Mouse (Mus musculus): ENCODE data around the gene Ssc5d. TPM values are rescaled to one million over a fixed set of nuclear protein-coding genes. Genes with fewer than 3 reads are reported as not detected.

Gene Ssc5d
- polyA plus RNA-seq, 1 experiment: 4.5 TPM

DNA sequence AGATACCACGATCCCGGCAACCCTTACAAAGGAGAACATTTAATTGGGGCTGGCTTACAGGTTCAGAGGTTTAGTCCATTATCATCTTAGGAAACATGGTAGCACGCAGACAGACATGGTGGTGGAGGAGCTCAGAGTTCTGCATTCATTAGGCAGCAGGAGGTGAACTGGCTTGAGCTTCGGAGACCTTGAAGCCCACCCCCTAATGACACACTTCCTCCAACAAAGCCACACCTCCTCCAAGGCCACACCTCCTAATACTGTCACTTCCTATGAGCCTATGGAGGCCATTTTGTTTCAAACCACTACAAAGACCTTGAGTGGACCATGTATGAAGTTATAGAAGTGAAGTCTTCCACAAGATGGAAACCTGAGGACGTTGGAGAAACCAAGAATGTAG, 13.3 kb upstream of the Ssc5d start:
- 69% methylated on average over 5 of the region's 5 CpGs for WGBS
- Histone ChIP-seq H3K27ac (ENCODE audit: insufficient read depth, low read depth, low read length) (no peak overlapping the region), H3K4me1 (ENCODE audit: control insufficient read depth, insufficient read depth, insufficient read length, low read length) (peaks cover 7% of the 10 kb centered on the region), H3K27me3 (ENCODE audit: control insufficient read depth, insufficient read depth, low read length) (no peaks in the 10 kb centered on the region), H3K36me3 (ENCODE audit: control insufficient read depth, insufficient read depth, low read length) (no peaks in the 10 kb centered on the region), H3K4me3 (ENCODE audit: low read depth, low read length) (no peak overlapping the region)
- no peak for TF ChIP-seq CTCF (IDR thresholded peaks at IDR 0.05; ENCODE audit: extremely low read depth, insufficient read length, insufficient replicate concordance, low read depth, low read length)
- TF ChIP-seq POLR2A (IDR thresholded peaks at IDR 0.05; ENCODE audit: low read depth, low read length): no peak

DNA sequence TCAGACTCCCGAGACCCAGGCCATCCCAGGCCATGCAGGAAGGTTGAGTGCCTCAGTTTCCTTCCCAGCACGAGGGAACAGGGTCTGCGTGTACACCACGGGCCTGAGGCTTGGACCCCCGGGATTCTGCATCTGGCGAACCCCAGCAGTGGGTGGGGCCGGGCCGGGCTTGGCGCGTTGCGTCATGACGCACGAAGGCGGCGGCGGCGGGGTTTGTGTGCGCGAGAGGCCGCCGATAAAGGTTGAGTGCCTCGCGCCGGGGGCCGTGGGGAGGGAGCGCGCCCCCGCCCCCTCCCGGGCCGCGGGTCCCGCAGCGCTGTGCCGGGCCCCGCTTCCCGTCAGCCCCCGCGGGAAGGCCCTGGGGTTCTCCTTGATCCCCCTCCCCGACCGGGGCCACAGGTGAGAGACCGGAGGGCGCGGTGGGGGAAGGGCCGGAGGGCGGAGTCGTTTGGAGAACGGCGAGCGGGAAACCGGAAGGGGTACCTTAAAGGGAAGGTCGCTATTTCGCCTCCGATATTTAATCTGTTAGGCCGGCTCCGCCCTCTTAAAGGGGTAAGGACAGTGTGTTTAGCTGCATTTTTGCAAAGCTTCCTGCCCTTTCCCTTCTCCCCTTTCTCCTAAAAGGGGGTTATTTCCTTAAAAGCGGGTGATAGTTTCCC, 10.4 kb upstream of the Ssc5d start, which contains the start of gene Zfp628:
Zfp628 (plus strand) TSS at position 211 of the 659 bp plus-strand sequence.
- TF ChIP-seq CTCF (IDR thresholded peaks at IDR 0.05; ENCODE audit: extremely low read depth, insufficient read length, insufficient replicate concordance, low read depth, low read length) (no peak), POLR2A (IDR thresholded peaks at IDR 0.05; ENCODE audit: low read depth, low read length) (peak; percentile 69)
- peaks cover 16% of the 10 kb centered on the region for H3K36me3 ChIP-seq (ENCODE audit: control insufficient read depth, insufficient read depth, low read length)
- peak within 1 kb of the TSS; percentile 68 for H3K27ac ChIP-seq (ENCODE audit: insufficient read depth, low read depth, low read length)
- no peaks in the 10 kb centered on the region for H3K27me3 ChIP-seq (ENCODE audit: control insufficient read depth, insufficient read depth, low read length)
- H3K4me1 ChIP-seq (ENCODE audit: control insufficient read depth, insufficient read depth, insufficient read length, low read length): peaks cover 7% of the 10 kb centered on the region
- H3K4me3 ChIP-seq (ENCODE audit: low read depth, low read length): peak within 1 kb of the TSS; percentile 82
- WGBS: under 1% methylated on average over 56 of the region's 56 CpGs

DNA sequence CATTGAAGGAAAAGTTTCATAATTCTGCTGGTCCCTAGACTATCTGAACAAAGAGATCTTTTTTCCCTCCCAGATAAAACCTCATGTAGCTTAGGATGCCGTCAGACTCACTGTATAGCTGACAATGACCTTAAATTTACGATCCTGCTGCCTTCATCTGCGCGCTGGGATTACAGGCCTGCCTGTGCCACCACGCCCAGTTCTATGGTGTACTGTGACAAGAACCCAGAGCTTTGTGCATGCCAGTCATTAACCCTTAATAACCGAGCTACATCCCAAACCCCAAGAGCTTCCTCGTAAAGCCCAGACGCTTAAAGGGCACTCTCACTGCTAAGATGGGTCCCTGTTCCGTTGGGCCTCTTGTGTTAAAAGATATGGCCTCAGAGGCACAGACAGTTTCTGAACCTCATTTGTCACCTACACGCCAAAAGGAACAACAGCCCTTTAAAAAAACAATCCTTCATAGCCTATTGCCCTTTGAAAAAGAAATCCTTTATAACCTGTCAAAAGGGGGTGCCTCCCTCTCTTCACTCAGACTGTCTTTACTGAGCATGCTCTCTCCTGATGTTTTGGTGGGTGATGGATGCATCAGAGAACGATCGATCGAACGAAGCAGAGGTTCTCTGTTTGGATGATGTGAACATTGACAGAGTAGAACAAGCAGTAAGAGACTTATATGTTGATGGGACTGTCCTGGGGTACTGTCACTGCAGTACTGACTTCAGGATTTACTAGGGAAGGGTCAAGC, 9.7 kb upstream of the Ssc5d start:
- H3K4me1 ChIP-seq (ENCODE audit: control insufficient read depth, insufficient read depth, insufficient read length, low read length): peaks cover 7% of the 10 kb centered on the region
- peak overlapping the region; percentile 68 for H3K27ac ChIP-seq (ENCODE audit: insufficient read depth, low read depth, low read length)
- no peaks in the 10 kb centered on the region for H3K27me3 ChIP-seq (ENCODE audit: control insufficient read depth, insufficient read depth, low read length)
- peak; percentile 11; the same call in 1 of the 2 replicates for TF ChIP-seq CTCF (IDR thresholded peaks at IDR 0.05; ENCODE audit: extremely low read depth, insufficient read length, insufficient replicate concordance, low read depth, low read length)
- no peak for TF ChIP-seq POLR2A (IDR thresholded peaks at IDR 0.05; ENCODE audit: low read depth, low read length)
- WGBS: 12% methylated on average over 14 of the region's 14 CpGs
- H3K4me3 ChIP-seq (ENCODE audit: low read depth, low read length): peak overlapping the region; percentile 82
- H3K36me3 ChIP-seq (ENCODE audit: control insufficient read depth, insufficient read depth, low read length): peaks cover 22% of the 10 kb centered on the region

DNA sequence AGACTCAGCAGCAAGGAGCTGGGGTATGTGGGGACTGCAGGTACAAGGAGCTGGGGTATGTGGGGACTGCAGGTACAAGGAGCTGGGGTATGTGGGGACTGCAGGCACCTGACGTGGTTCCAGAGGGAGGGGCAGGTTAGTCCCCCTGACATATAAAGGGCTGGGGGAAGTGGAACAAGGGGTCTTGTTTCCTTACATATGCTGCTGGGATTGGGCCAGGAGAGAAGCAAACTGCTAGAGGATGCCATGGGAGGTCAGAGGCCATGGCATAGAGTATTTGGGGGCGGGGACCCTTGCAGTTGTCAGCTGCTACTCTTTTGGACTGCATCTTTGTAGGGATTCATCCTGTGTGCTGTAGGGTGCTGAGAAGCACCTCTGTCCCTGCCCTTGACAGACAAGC, 8.1 kb upstream of the Ssc5d start:
- Histone ChIP-seq H3K4me1 (ENCODE audit: control insufficient read depth, insufficient read depth, insufficient read length, low read length) (peaks cover 7% of the 10 kb centered on the region), H3K27me3 (ENCODE audit: control insufficient read depth, insufficient read depth, low read length) (no peaks in the 10 kb centered on the region), H3K27ac (ENCODE audit: insufficient read depth, low read depth, low read length) (no peak overlapping the region), H3K4me3 (ENCODE audit: low read depth, low read length) (no peak overlapping the region), H3K36me3 (ENCODE audit: control insufficient read depth, insufficient read depth, low read length) (peaks cover 23% of the 10 kb centered on the region)
- WGBS: 98% methylated on average over 2 of the region's 2 CpGs
- no peak for TF ChIP-seq CTCF (IDR thresholded peaks at IDR 0.05; ENCODE audit: extremely low read depth, insufficient read length, insufficient replicate concordance, low read depth, low read length)
- TF ChIP-seq POLR2A (IDR thresholded peaks at IDR 0.05; ENCODE audit: low read depth, low read length): no peak

DNA sequence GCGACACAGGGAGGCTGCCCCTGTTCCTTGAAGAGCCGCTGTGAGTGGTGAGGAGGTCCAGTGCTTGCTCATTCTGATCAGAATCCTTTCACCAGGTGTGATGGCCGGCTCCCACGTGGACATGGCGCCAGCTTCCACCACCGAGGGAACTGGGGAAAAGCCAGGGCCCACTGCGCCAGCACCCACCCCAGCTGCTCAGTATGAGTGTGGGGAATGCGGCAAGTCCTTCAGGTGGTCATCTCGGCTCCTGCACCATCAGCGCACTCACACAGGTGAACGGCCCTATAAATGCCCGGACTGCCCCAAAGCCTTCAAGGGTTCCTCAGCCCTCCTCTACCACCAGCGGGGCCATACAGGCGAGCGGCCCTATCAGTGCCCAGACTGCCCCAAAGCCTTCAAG, 6.9 kb upstream of the Ssc5d start:
- TF ChIP-seq POLR2A (IDR thresholded peaks at IDR 0.05; ENCODE audit: low read depth, low read length): no peak
- TF ChIP-seq CTCF (IDR thresholded peaks at IDR 0.05; ENCODE audit: extremely low read depth, insufficient read length, insufficient replicate concordance, low read depth, low read length): no peak
- peaks cover 9% of the 10 kb centered on the region; the same call in 1 of the 2 replicates for H3K27me3 ChIP-seq (ENCODE audit: control insufficient read depth, insufficient read depth, low read length)
- no peak overlapping the region for H3K4me3 ChIP-seq (ENCODE audit: low read depth, low read length)
- H3K27ac ChIP-seq (ENCODE audit: insufficient read depth, low read depth, low read length): no peak overlapping the region
- H3K4me1 ChIP-seq (ENCODE audit: control insufficient read depth, insufficient read depth, insufficient read length, low read length): peaks cover 10% of the 10 kb centered on the region
- H3K36me3 ChIP-seq (ENCODE audit: control insufficient read depth, insufficient read depth, low read length): peaks cover 23% of the 10 kb centered on the region
- 93% methylated on average over 15 of the region's 15 CpGs for WGBS

DNA sequence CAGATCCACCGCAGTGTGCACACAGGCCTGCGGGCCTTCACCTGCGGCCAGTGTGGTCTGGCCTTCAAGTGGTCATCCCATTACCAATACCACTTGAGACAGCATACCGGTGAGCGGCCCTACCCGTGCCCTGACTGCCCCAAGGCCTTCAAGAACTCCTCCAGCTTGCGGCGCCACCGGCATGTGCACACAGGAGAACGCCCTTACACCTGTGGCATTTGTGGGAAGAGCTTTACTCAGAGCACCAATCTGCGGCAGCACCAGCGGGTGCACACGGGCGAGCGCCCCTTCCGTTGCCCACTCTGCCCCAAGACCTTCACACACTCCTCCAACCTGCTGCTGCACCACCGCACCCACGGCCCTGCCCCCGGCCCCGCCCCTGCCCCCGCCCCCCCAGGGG, 6.5 kb upstream of the Ssc5d start:
- Histone ChIP-seq H3K27me3 (ENCODE audit: control insufficient read depth, insufficient read depth, low read length) (peaks cover 12% of the 10 kb centered on the region; the same call in 1 of the 2 replicates), H3K36me3 (ENCODE audit: control insufficient read depth, insufficient read depth, low read length) (peaks cover 23% of the 10 kb centered on the region), H3K4me3 (ENCODE audit: low read depth, low read length) (no peak overlapping the region), H3K27ac (ENCODE audit: insufficient read depth, low read depth, low read length) (no peak overlapping the region), H3K4me1 (ENCODE audit: control insufficient read depth, insufficient read depth, insufficient read length, low read length) (peaks cover 10% of the 10 kb centered on the region)
- TF ChIP-seq POLR2A (IDR thresholded peaks at IDR 0.05; ENCODE audit: low read depth, low read length): no peak
- no peak for TF ChIP-seq CTCF (IDR thresholded peaks at IDR 0.05; ENCODE audit: extremely low read depth, insufficient read length, insufficient replicate concordance, low read depth, low read length)
- WGBS: 89% methylated on average over 21 of the region's 21 CpGs

DNA sequence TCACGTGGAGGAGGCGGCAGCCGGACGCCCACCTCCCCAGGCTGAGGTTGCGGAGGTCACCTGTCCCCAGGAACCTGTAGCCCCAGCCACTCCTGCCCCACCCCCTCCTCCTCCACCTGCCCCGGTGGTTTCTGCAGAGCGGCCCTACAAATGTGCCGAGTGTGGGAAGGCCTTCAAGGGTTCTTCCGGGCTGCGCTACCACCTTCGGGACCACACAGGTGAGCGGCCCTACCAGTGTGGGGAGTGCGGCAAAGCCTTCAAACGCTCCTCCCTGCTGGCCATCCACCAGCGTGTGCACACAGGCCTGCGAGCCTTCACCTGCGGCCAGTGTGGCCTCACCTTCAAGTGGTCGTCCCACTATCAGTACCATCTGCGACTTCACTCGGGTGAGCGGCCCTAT, 5.6 kb upstream of the Ssc5d start:
- WGBS: 93% methylated on average over 21 of the region's 21 CpGs

More for the DNA sequence above, 5.6 kb upstream of the Ssc5d start:
- H3K27me3 ChIP-seq (ENCODE audit: control insufficient read depth, insufficient read depth, low read length): peaks cover 12% of the 10 kb centered on the region; the same call in 1 of the 2 replicates
- peaks cover 8% of the 10 kb centered on the region for H3K4me1 ChIP-seq (ENCODE audit: control insufficient read depth, insufficient read depth, insufficient read length, low read length)
- TF ChIP-seq CTCF (IDR thresholded peaks at IDR 0.05; ENCODE audit: extremely low read depth, insufficient read length, insufficient replicate concordance, low read depth, low read length) (no peak), POLR2A (IDR thresholded peaks at IDR 0.05; ENCODE audit: low read depth, low read length) (no peak)
- H3K4me3 ChIP-seq (ENCODE audit: low read depth, low read length): no peak overlapping the region
- H3K36me3 ChIP-seq (ENCODE audit: control insufficient read depth, insufficient read depth, low read length): peaks cover 23% of the 10 kb centered on the region
- H3K27ac ChIP-seq (ENCODE audit: insufficient read depth, low read depth, low read length): no peak overlapping the region

Data from small intestine, adult 2 months (tissue).